Mouse (Mus musculus): ENCODE data around the gene Mark4. TPM values are rescaled to one million over a fixed set of nuclear protein-coding genes. Genes with fewer than 3 reads are reported as not detected.

Mark4 gene
- polyA plus RNA-seq (2015; fragmentation: Nextera tagmentation; extraction: Ambion mirVana), result 7.4 and 7.9 TPM in 2 replicates

GRCm38 (mm10) chr7:19458591-19459111, at the start of gene Mark4:
Gene Mark4, minus strand, starts transcription at chr7:19458821.
- 0% methylated on average over 16 of the region's 42 CpGs for WGBS
- H3K9me3 ChIP-seq (ENCODE audit: low read length), result no peaks in the 10 kb centered on the region

GRCm38 (mm10) chr7:19507612-19507981, 49.0 kb upstream of the Mark4 start:
- peak overlapping the region; percentile 81; the same call in 1 of the 2 replicates for H3K27ac ChIP-seq (ENCODE audit: low read length)
- no peaks in the 10 kb centered on the region for H3K36me3 ChIP-seq (ENCODE audit: insufficient read depth, low read length)
- TF ChIP-seq EP300 (IDR thresholded peaks at IDR 0.05) (no peak), CTCF (IDR thresholded peaks at IDR 0.05) (no peak)
- H3K4me1 ChIP-seq (ENCODE audit: insufficient read depth, low read depth, low read length), result peaks cover 5% of the 10 kb centered on the region
- WGBS, result 6% methylated on average over 15 of the region's 18 CpGs
- ATAC-seq, result no peak
- DNase-seq (ENCODE audit: low spot score), result no peak
- no peaks in the 10 kb centered on the region for H3K9me3 ChIP-seq (ENCODE audit: low read length)
- peak overlapping the region; percentile 67 for H3K4me3 ChIP-seq (ENCODE audit: low read depth, low read length)
- H3K27me3 ChIP-seq (replicated peaks; ENCODE audit: insufficient read depth, low read length), result no peaks in the 10 kb centered on the region
- H3K9ac ChIP-seq (replicated peaks; ENCODE audit: low read depth), result peak overlapping the region; percentile 66
- peak overlapping the region; percentile 83 for H3K4me2 ChIP-seq (replicated peaks; ENCODE audit: low read depth, low read length)

More at GRCm38 (mm10) chr7:19458591-19459111, at the start of gene Mark4:
- TF ChIP-seq EP300 (IDR thresholded peaks at IDR 0.05), result no peak
- no peak for TF ChIP-seq CTCF (IDR thresholded peaks at IDR 0.05)
- peak within 1 kb of the TSS; percentile 83 for H3K27ac ChIP-seq (ENCODE audit: low read length)
- no peaks in the 10 kb centered on the region for H3K27me3 ChIP-seq (replicated peaks; ENCODE audit: insufficient read depth, low read length)
- H3K9ac ChIP-seq (replicated peaks; ENCODE audit: low read depth), result peak within 1 kb of the TSS; percentile 87
- H3K4me2 ChIP-seq (replicated peaks; ENCODE audit: low read depth, low read length), result peak within 1 kb of the TSS; percentile 89
- DNase-seq (ENCODE audit: low spot score) (peak; percentile 91), ATAC-seq (peak; percentile 92)
- H3K36me3 ChIP-seq (ENCODE audit: insufficient read depth, low read length), result no peaks in the 10 kb centered on the region
- H3K4me3 ChIP-seq (ENCODE audit: low read depth, low read length), result peak within 1 kb of the TSS; percentile 99
- H3K4me1 ChIP-seq (ENCODE audit: insufficient read depth, low read depth, low read length), result peaks cover 10% of the 10 kb centered on the region

GRCm38 (mm10) chr7:19506969-19507611, 48.5 kb upstream of the Mark4 start:
- H3K4me2 ChIP-seq (replicated peaks; ENCODE audit: low read depth, low read length), result peak overlapping the region; percentile 83
- TF ChIP-seq CTCF (IDR thresholded peaks at IDR 0.05) (no peak), EP300 (IDR thresholded peaks at IDR 0.05) (no peak)
- DNase-seq (ENCODE audit: low spot score) (no peak), ATAC-seq (no peak)
- H3K4me3 ChIP-seq (ENCODE audit: low read depth, low read length), result peak overlapping the region; percentile 67
- no peak overlapping the region for H3K27ac ChIP-seq (ENCODE audit: low read length)
- no peaks in the 10 kb centered on the region for H3K27me3 ChIP-seq (replicated peaks; ENCODE audit: insufficient read depth, low read length)
- no peaks in the 10 kb centered on the region for H3K36me3 ChIP-seq (ENCODE audit: insufficient read depth, low read length)
- WGBS, result 2% methylated on average over 69 of the region's 71 CpGs
- H3K9ac ChIP-seq (replicated peaks; ENCODE audit: low read depth), result peak overlapping the region; percentile 16; the same call in 1 of the 2 replicates
- no peaks in the 10 kb centered on the region for H3K9me3 ChIP-seq (ENCODE audit: low read length)
- H3K4me1 ChIP-seq (ENCODE audit: insufficient read depth, low read depth, low read length), result peaks cover 5% of the 10 kb centered on the region

GRCm38 (mm10) chr7:19506326-19506725, 47.7 kb upstream of the Mark4 start:
- DNase-seq (ENCODE audit: low spot score) (no peak), ATAC-seq (no peak)
- TF ChIP-seq EP300 (IDR thresholded peaks at IDR 0.05) (no peak), CTCF (IDR thresholded peaks at IDR 0.05) (peak; percentile 55)
- Histone ChIP-seq H3K4me3 (ENCODE audit: low read depth, low read length) (no peak overlapping the region), H3K4me1 (ENCODE audit: insufficient read depth, low read depth, low read length) (peaks cover 5% of the 10 kb centered on the region), H3K27me3 (replicated peaks; ENCODE audit: insufficient read depth, low read length) (no peaks in the 10 kb centered on the region), H3K27ac (ENCODE audit: low read length) (no peak overlapping the region), H3K9me3 (ENCODE audit: low read length) (no peaks in the 10 kb centered on the region), H3K9ac (replicated peaks; ENCODE audit: low read depth) (no peak overlapping the region), H3K36me3 (ENCODE audit: insufficient read depth, low read length) (no peaks in the 10 kb centered on the region), H3K4me2 (replicated peaks; ENCODE audit: low read depth, low read length) (no peak overlapping the region)
- 35% methylated on average over 6 of the region's 6 CpGs for WGBS

GRCm38 (mm10) chr7:19503481-19504068, 45.0 kb upstream of the Mark4 start:
- H3K27ac ChIP-seq (ENCODE audit: low read length), result no peak overlapping the region
- DNase-seq (ENCODE audit: low spot score), result peak; percentile 79
- H3K4me1 ChIP-seq (ENCODE audit: insufficient read depth, low read depth, low read length), result no peaks in the 10 kb centered on the region

GRCm38 (mm10) chr7:19501658-19502057, 43.0 kb upstream of the Mark4 start:
- H3K27ac ChIP-seq (ENCODE audit: low read length), result no peak overlapping the region
- no peaks in the 10 kb centered on the region for H3K36me3 ChIP-seq (ENCODE audit: insufficient read depth, low read length)
- 56% methylated on average over 4 of the region's 4 CpGs for WGBS
- H3K27me3 ChIP-seq (replicated peaks; ENCODE audit: insufficient read depth, low read length), result no peaks in the 10 kb centered on the region
- no peak overlapping the region for H3K4me2 ChIP-seq (replicated peaks; ENCODE audit: low read depth, low read length)
- TF ChIP-seq CTCF (IDR thresholded peaks at IDR 0.05), result no peak
- TF ChIP-seq EP300 (IDR thresholded peaks at IDR 0.05), result no peak
- no peaks in the 10 kb centered on the region for H3K4me1 ChIP-seq (ENCODE audit: insufficient read depth, low read depth, low read length)
- no peak overlapping the region for H3K4me3 ChIP-seq (ENCODE audit: low read depth, low read length)
- no peaks in the 10 kb centered on the region for H3K9me3 ChIP-seq (ENCODE audit: low read length)
- DNase-seq (ENCODE audit: low spot score) (no peak), ATAC-seq (no peak)
- no peak overlapping the region for H3K9ac ChIP-seq (replicated peaks; ENCODE audit: low read depth)

More at GRCm38 (mm10) chr7:19503481-19504068, 45.0 kb upstream of the Mark4 start:
- no peaks in the 10 kb centered on the region for H3K27me3 ChIP-seq (replicated peaks; ENCODE audit: insufficient read depth, low read length)
- TF ChIP-seq CTCF (IDR thresholded peaks at IDR 0.05), result peak; percentile 93
- no peak for TF ChIP-seq EP300 (IDR thresholded peaks at IDR 0.05)
- no peak overlapping the region for H3K9ac ChIP-seq (replicated peaks; ENCODE audit: low read depth)
- no peak overlapping the region for H3K4me2 ChIP-seq (replicated peaks; ENCODE audit: low read depth, low read length)
- WGBS, result 28% methylated on average over 5 of the region's 5 CpGs
- H3K9me3 ChIP-seq (ENCODE audit: low read length), result no peaks in the 10 kb centered on the region
- H3K4me3 ChIP-seq (ENCODE audit: low read depth, low read length), result no peak overlapping the region
- ATAC-seq, result peak; percentile 9
- no peaks in the 10 kb centered on the region for H3K36me3 ChIP-seq (ENCODE audit: insufficient read depth, low read length)

Data from lung, postnatal 0 days (tissue).